Mouse (Mus musculus) heart, embryonic 16.5 days (tissue): Measurements from ENCODE around the gene Dad1. TPM values are rescaled to one million over a fixed set of nuclear protein-coding genes. Genes with fewer than 3 reads are reported as not detected.

ENCODE experiments used
- ATAC-seq: fragments of 200-750 bp; cut with Nextera tagmentation; replicated peaks from 2 replicates; pipeline ENCODE4 v1.8.0; 2017; ENCODE audit warnings: moderate number of reproducible peaks; ENCODE audit not compliant: insufficient read depth, low FRiP score; ENCODE audit errors: extremely low read depth
- H3K27ac ChIP-seq: fragments of 300-500 bp; sonication (generic); 2 replicates; pipeline ENCODE4 v1.5.1; 2014; ENCODE audit warnings: mild to moderate bottlenecking, low read length, control low read depth, moderate library complexity
- H3K27me3 ChIP-seq: fragments of 300-500 bp; sonication (generic); 2 replicates; pipeline ENCODE4 v1.6.1; 2014; ENCODE audit warnings: low read length, mixed read lengths; ENCODE audit not compliant: control insufficient read depth, insufficient read depth
- H3K36me3 ChIP-seq: fragments of 300-500 bp; sonication (generic); 2 replicates; pipeline ENCODE4 v1.6.1; 2014; ENCODE audit not compliant: control insufficient read depth, insufficient read depth
- H3K4me1 ChIP-seq: fragments of 300-500 bp; sonication (generic); 2 replicates; pipeline ENCODE4 v1.6.1; 2014; ENCODE audit warnings: low read length, mixed read lengths; ENCODE audit not compliant: control insufficient read depth, insufficient read depth
- H3K4me2 ChIP-seq: fragments of 300-500 bp; sonication (generic); 2 replicates; pipeline ENCODE4 v1.6.1; 2014; ENCODE audit warnings: low read depth, mild to moderate bottlenecking, control low read depth, low read length
- H3K4me3 ChIP-seq: fragments of 300-500 bp; sonication (generic); 2 replicates; pipeline ENCODE4 v1.5.1; 2014; ENCODE audit warnings: mild to moderate bottlenecking, control low read depth, low read length
- H3K9ac ChIP-seq: fragments of 300-500 bp; sonication (generic); 2 replicates; pipeline ENCODE4 v1.6.1; 2014; ENCODE audit warnings: low read length, control low read depth
- H3K9me3 ChIP-seq: fragments of 300-500 bp; sonication (generic); replicated peaks from 2 replicates; pipeline ENCODE4 v1.6.1; 2016; ENCODE audit warnings: low read length; ENCODE audit not compliant: control insufficient read depth
- WGBS: fragments of 180-500 bp; shearing (Covaris S2); extraction: QIAGEN DNeasy Blood & Tissue Kit; methylation state at CpG from one replicate; pipeline ENCODE4 v1.1.7; 2014; 5-methylcytosine and 5-hydroxymethylcytosine counted together
- polyA plus RNA-seq: library from polyadenylated mRNA; unstranded; fragments of >200 nt; fragmentation: Nextera tagmentation; extraction: Ambion mirVana; gene quantifications from 2 replicates; pipeline ENCODE4 v1.2.1, GENCODE M21; 2015

The Dad1 gene
- polyA plus RNA-seq, 1 experiment from 2014 or later, result 349 TPM

GRCm38 (mm10) chr14:54224484-54225467, 29.1 kb downstream of the Dad1 start:
- no peaks in the 10 kb centered on the region for H3K27me3 ChIP-seq
- no peak overlapping the region for H3K4me3 ChIP-seq
- H3K4me2 ChIP-seq, result no peak overlapping the region
- H3K4me1 ChIP-seq, result peaks cover 26% of the 10 kb centered on the region
- WGBS, result 48% methylated on average over 16 of the region's 16 CpGs
- H3K9ac ChIP-seq, result peak overlapping the region; percentile 38
- 0 out of 2 replicates have a peak, but pooled peaks have one; percentile 7 for ATAC-seq
- no peaks in the 10 kb centered on the region for H3K36me3 ChIP-seq
- peak overlapping the region; percentile 75 for H3K27ac ChIP-seq
- H3K9me3 ChIP-seq, result no peaks in the 10 kb centered on the region

GRCm38 (mm10) chr14:54224064-54224417, 29.9 kb downstream of the Dad1 start:
- Histone ChIP-seq H3K4me3 (no peak overlapping the region), H3K36me3 (no peaks in the 10 kb centered on the region), H3K27ac (no peak overlapping the region), H3K27me3 (no peaks in the 10 kb centered on the region), H3K4me2 (no peak overlapping the region), H3K9ac (no peak overlapping the region), H3K9me3 (no peaks in the 10 kb centered on the region), H3K4me1 (peaks cover 24% of the 10 kb centered on the region)
- no peak for ATAC-seq
- WGBS, result 85% methylated on average over 5 of the region's 5 CpGs

GRCm38 (mm10) chr14:54223315-54224063, 30.4 kb downstream of the Dad1 start:
- 64% methylated on average over 13 of the region's 13 CpGs for WGBS
- H3K4me1 ChIP-seq, result peaks cover 20% of the 10 kb centered on the region
- no peak for ATAC-seq

GRCm38 (mm10) chr14:54222289-54222727, 31.6 kb downstream of the Dad1 start:
- no peak overlapping the region for H3K27ac ChIP-seq
- WGBS, result 70% methylated on average over 8 of the region's 8 CpGs
- H3K9me3 ChIP-seq, result no peaks in the 10 kb centered on the region
- H3K4me2 ChIP-seq, result no peak overlapping the region
- no peaks in the 10 kb centered on the region for H3K36me3 ChIP-seq
- no peak overlapping the region for H3K4me3 ChIP-seq
- no peaks in the 10 kb centered on the region for H3K27me3 ChIP-seq
- H3K9ac ChIP-seq, result no peak overlapping the region
- ATAC-seq, result no peak
- peaks cover 12% of the 10 kb centered on the region for H3K4me1 ChIP-seq

More at GRCm38 (mm10) chr14:54223315-54224063, 30.4 kb downstream of the Dad1 start:
- Histone ChIP-seq H3K27me3 (no peaks in the 10 kb centered on the region), H3K9ac (no peak overlapping the region), H3K4me2 (no peak overlapping the region), H3K4me3 (no peak overlapping the region), H3K9me3 (no peaks in the 10 kb centered on the region), H3K36me3 (no peaks in the 10 kb centered on the region), H3K27ac (no peak overlapping the region)

GRCm38 (mm10) chr14:54221641-54222040, 32.3 kb downstream of the Dad1 start:
- Histone ChIP-seq H3K27me3 (no peaks in the 10 kb centered on the region), H3K27ac (no peak overlapping the region), H3K36me3 (no peaks in the 10 kb centered on the region), H3K4me1 (peaks cover 11% of the 10 kb centered on the region), H3K4me3 (no peak overlapping the region), H3K9ac (no peak overlapping the region), H3K4me2 (no peak overlapping the region), H3K9me3 (no peaks in the 10 kb centered on the region)
- ATAC-seq, result no peak
- WGBS, result 93% methylated on average over 6 of the region's 6 CpGs

GRCm38 (mm10) chr14:54220726-54221494, 33.0 kb downstream of the Dad1 start:
- H3K4me2 ChIP-seq, result no peak overlapping the region
- H3K36me3 ChIP-seq, result no peaks in the 10 kb centered on the region
- peaks cover 11% of the 10 kb centered on the region for H3K4me1 ChIP-seq
- H3K9ac ChIP-seq, result no peak overlapping the region
- no peaks in the 10 kb centered on the region for H3K9me3 ChIP-seq
- H3K4me3 ChIP-seq, result no peak overlapping the region
- H3K27ac ChIP-seq, result no peak overlapping the region
- 56% methylated on average over 8 of the region's 8 CpGs for WGBS
- H3K27me3 ChIP-seq, result no peaks in the 10 kb centered on the region
- no peak for ATAC-seq

- H3K4me2 ChIP-seq, result no peak overlapping the region
- WGBS, result 65% methylated on average over 7 of the region's 7 CpGs
- ATAC-seq, result no peak
- H3K27ac ChIP-seq, result no peak overlapping the region
- H3K9ac ChIP-seq, result no peak overlapping the region
- peaks cover 15% of the 10 kb centered on the region for H3K4me1 ChIP-seq
- no peak overlapping the region for H3K4me3 ChIP-seq
- no peaks in the 10 kb centered on the region for H3K27me3 ChIP-seq
- H3K36me3 ChIP-seq, result no peaks in the 10 kb centered on the region
- H3K9me3 ChIP-seq, result no peaks in the 10 kb centered on the region
These were observed 34.1 kb downstream of the Dad1 start for GRCm38 (mm10) chr14:54219849-54220248.

GRCm38 (mm10) chr14:54219256-54219655, 34.6 kb downstream of the Dad1 start:
- no peak overlapping the region for H3K4me2 ChIP-seq
- no peak for ATAC-seq
- no peak overlapping the region for H3K27ac ChIP-seq
- H3K36me3 ChIP-seq, result no peaks in the 10 kb centered on the region
- 64% methylated on average over 8 of the region's 8 CpGs for WGBS
- H3K4me1 ChIP-seq, result peaks cover 10% of the 10 kb centered on the region
- no peak overlapping the region for H3K4me3 ChIP-seq
- no peak overlapping the region for H3K9ac ChIP-seq
- H3K27me3 ChIP-seq, result no peaks in the 10 kb centered on the region
- no peaks in the 10 kb centered on the region for H3K9me3 ChIP-seq
